Mouse (Mus musculus) liver, embryonic 11.5 days (tissue): ENCODE data around the gene Scml4. TPM values are rescaled to one million over a fixed set of nuclear protein-coding genes. Genes with fewer than 3 reads are reported as not detected.

ENCODE experiments used
- ATAC-seq: fragments of 200-750 bp; cut with Nextera tagmentation; replicated peaks from 2 replicates; pipeline ENCODE4 v1.8.0; 2017; ENCODE audit warnings: moderate number of reproducible peaks, mild to moderate bottlenecking, moderate TSS enrichment, moderate library complexity; ENCODE audit not compliant: low FRiP score
- DNase-seq: peaks from one replicate; pipeline ENCODE4 v3.0.0-alpha.2; 2017; ENCODE audit warnings: low spot score
- H3K27ac ChIP-seq: fragments of 300-500 bp; sonication (generic); 2 replicates; pipeline ENCODE4 v1.5.1; 2014; ENCODE audit warnings: mild to moderate bottlenecking, low read depth, low read length, control low read depth
- H3K27me3 ChIP-seq: fragments of 300-500 bp; sonication (generic); replicated peaks from 2 replicates; pipeline ENCODE4 v1.6.1; 2014; ENCODE audit warnings: low read length, mixed read lengths; ENCODE audit not compliant: control insufficient read depth, insufficient read depth
- H3K36me3 ChIP-seq: fragments of 300-500 bp; sonication (generic); 2 replicates; pipeline ENCODE4 v1.6.1; 2014; ENCODE audit warnings: mild to moderate bottlenecking, low read length, moderate library complexity, mixed read lengths; ENCODE audit not compliant: control insufficient read depth, insufficient read depth
- H3K4me1 ChIP-seq: fragments of 300-500 bp; sonication (generic); replicated peaks from 2 replicates; pipeline ENCODE4 v1.6.1; 2014; ENCODE audit warnings: low read length, mixed read lengths; ENCODE audit not compliant: control insufficient read depth, insufficient read depth
- H3K4me2 ChIP-seq: fragments of 300-500 bp; sonication (generic); 2 replicates; pipeline ENCODE4 v1.6.1; 2014; ENCODE audit warnings: mild to moderate bottlenecking, control low read depth, moderate library complexity
- H3K4me3 ChIP-seq: fragments of 300-500 bp; sonication (generic); 2 replicates; pipeline ENCODE4 v1.5.1; 2014; ENCODE audit warnings: low read depth, low read length, control low read depth
- H3K9ac ChIP-seq: fragments of 300-500 bp; sonication (generic); 2 replicates; pipeline ENCODE4 v1.6.1; 2014; ENCODE audit warnings: low read depth, low read length, control low read depth
- H3K9me3 ChIP-seq: fragments of 300-500 bp; sonication (generic); 2 replicates; pipeline ENCODE4 v1.6.1; 2016; ENCODE audit warnings: low read length, inconsistent platforms, mixed read lengths; ENCODE audit not compliant: control insufficient read depth
- whole genome bisulfite sequencing: fragments of 180-500 bp; shearing (Covaris S2); extraction: QIAGEN DNeasy Blood & Tissue Kit; methylation state at CpG from one replicate; pipeline ENCODE4 v1.1.7; 2014; 5-methylcytosine and 5-hydroxymethylcytosine counted together
- polyA plus RNA-seq: library from polyadenylated mRNA; unstranded; fragments of >200 nt; fragmentation: Nextera tagmentation; extraction: Ambion mirVana; gene quantifications from 2 replicates; pipeline ENCODE4 v1.2.1, GENCODE M21; 2014

Gene Scml4
- polyA plus RNA-seq, 1 experiment from 2014 or later, result 0.40 TPM

- Histone ChIP-seq H3K36me3 (no peaks in the 10 kb centered on the region), H3K4me3 (no peak overlapping the region), H3K27me3 (peaks cover 15% of the 10 kb centered on the region), H3K9ac (no peak overlapping the region), H3K9me3 (no peaks in the 10 kb centered on the region), H3K4me2 (no peak overlapping the region), H3K4me1 (peaks cover 4% of the 10 kb centered on the region), H3K27ac (no peak overlapping the region)
- ATAC-seq (no peak), DNase-seq (no peak)
- WGBS, result 70% methylated on average over 5 of the region's 5 CpGs
These were observed 93.4 kb downstream of the Scml4 start for GRCm38 (mm10) chr10:42953601-42954000.

GRCm38 (mm10) chr10:42955205-42955604 is 95.0 kb downstream of the Scml4 start:
- no peak overlapping the region for H3K4me2 ChIP-seq
- peaks cover 11% of the 10 kb centered on the region; the same call in 1 of the 2 replicates for H3K27me3 ChIP-seq
- no peak overlapping the region for H3K4me3 ChIP-seq
- H3K27ac ChIP-seq, result no peak overlapping the region
- peaks cover 4% of the 10 kb centered on the region for H3K4me1 ChIP-seq
- no peak overlapping the region for H3K9ac ChIP-seq
- 91% methylated on average over 3 of the region's 3 CpGs for WGBS
- H3K9me3 ChIP-seq, result no peaks in the 10 kb centered on the region
- no peak for DNase-seq
- ATAC-seq, result no peak
- no peaks in the 10 kb centered on the region for H3K36me3 ChIP-seq

- H3K4me1 ChIP-seq, result no peaks in the 10 kb centered on the region
- DNase-seq, result peak; percentile 59
- H3K9me3 ChIP-seq, result no peaks in the 10 kb centered on the region
- no peak overlapping the region for H3K9ac ChIP-seq
- no peak overlapping the region for H3K27ac ChIP-seq
- H3K36me3 ChIP-seq, result no peaks in the 10 kb centered on the region
- ATAC-seq, result no peak
- peak overlapping the region; percentile 26 for H3K4me3 ChIP-seq
- WGBS, result 9% methylated on average over 21 of the region's 21 CpGs
- H3K27me3 ChIP-seq, result peaks cover 11% of the 10 kb centered on the region; the same call in 1 of the 2 replicates
- H3K4me2 ChIP-seq, result peak overlapping the region; percentile 68
These were observed 97.9 kb downstream of the Scml4 start for GRCm38 (mm10) chr10:42957881-42958651.

- H3K36me3 ChIP-seq, result no peaks in the 10 kb centered on the region
These were observed 98.5 kb downstream of the Scml4 start for GRCm38 (mm10) chr10:42958686-42959085.

GRCm38 (mm10) chr10:42961771-42962170 is 101.6 kb downstream of the Scml4 start:
- H3K27me3 ChIP-seq, result peaks cover 5% of the 10 kb centered on the region; the same call in 1 of the 2 replicates
- DNase-seq, result no peak
- no peaks in the 10 kb centered on the region for H3K36me3 ChIP-seq
- no peak overlapping the region for H3K4me3 ChIP-seq
- 75% methylated on average over 6 of the region's 6 CpGs for WGBS
- no peak overlapping the region for H3K9ac ChIP-seq
- ATAC-seq, result no peak
- no peak overlapping the region for H3K4me2 ChIP-seq
- no peaks in the 10 kb centered on the region for H3K4me1 ChIP-seq
- no peak overlapping the region for H3K27ac ChIP-seq
- H3K9me3 ChIP-seq, result 0 out of 2 replicates have a peak, but pooled peaks cover 2% of the 10 kb centered on the region

More at GRCm38 (mm10) chr10:42958686-42959085, 98.5 kb downstream of the Scml4 start:
- Histone ChIP-seq H3K9me3 (0 out of 2 replicates have a peak, but pooled peaks cover 2% of the 10 kb centered on the region), H3K4me1 (no peaks in the 10 kb centered on the region), H3K9ac (no peak overlapping the region), H3K27ac (no peak overlapping the region), H3K27me3 (peaks cover 6% of the 10 kb centered on the region; the same call in 1 of the 2 replicates), H3K4me2 (peak overlapping the region; percentile 68), H3K4me3 (no peak overlapping the region; the same call in 1 of the 2 replicates)
- WGBS, result 72% methylated on average over 4 of the region's 4 CpGs
- ATAC-seq (no peak), DNase-seq (no peak)

GRCm38 (mm10) chr10:42962181-42962601 is 102.0 kb downstream of the Scml4 start:
- no peak for ATAC-seq
- Histone ChIP-seq H3K36me3 (no peaks in the 10 kb centered on the region), H3K27ac (no peak overlapping the region), H3K27me3 (peaks cover 2% of the 10 kb centered on the region; the same call in 1 of the 2 replicates), H3K4me1 (no peaks in the 10 kb centered on the region), H3K9me3 (0 out of 2 replicates have a peak, but pooled peaks cover 2% of the 10 kb centered on the region), H3K4me3 (no peak overlapping the region), H3K4me2 (peak overlapping the region; percentile 14; the same call in 1 of the 2 replicates), H3K9ac (no peak overlapping the region)
- 60% methylated on average over 6 of the region's 6 CpGs for WGBS
- DNase-seq, result no peak

- H3K4me2 ChIP-seq, result peak overlapping the region; percentile 14; the same call in 1 of the 2 replicates
- ATAC-seq, result peak; percentile 54; the same call in 1 of the 2 replicates
These were observed 102.5 kb downstream of the Scml4 start for GRCm38 (mm10) chr10:42962655-42963054.

GRCm38 (mm10) chr10:42963061-42963460 is 102.9 kb downstream of the Scml4 start:
- H3K4me2 ChIP-seq, result no peak overlapping the region
- H3K4me1 ChIP-seq, result no peaks in the 10 kb centered on the region
- DNase-seq (no peak), ATAC-seq (no peak)
- H3K9ac ChIP-seq, result no peak overlapping the region
- H3K4me3 ChIP-seq, result no peak overlapping the region
- H3K27me3 ChIP-seq, result no peaks in the 10 kb centered on the region; the same call in 1 of the 2 replicates
- WGBS, result 82% methylated on average over 2 of the region's 2 CpGs
- H3K9me3 ChIP-seq, result 0 out of 2 replicates have a peak, but pooled peaks cover 2% of the 10 kb centered on the region
- H3K36me3 ChIP-seq, result no peaks in the 10 kb centered on the region
- no peak overlapping the region for H3K27ac ChIP-seq

More at GRCm38 (mm10) chr10:42962655-42963054, 102.5 kb downstream of the Scml4 start:
- Histone ChIP-seq H3K36me3 (no peaks in the 10 kb centered on the region), H3K27me3 (no peaks in the 10 kb centered on the region; the same call in 1 of the 2 replicates), H3K4me3 (no peak overlapping the region), H3K4me1 (no peaks in the 10 kb centered on the region), H3K27ac (no peak overlapping the region), H3K9me3 (0 out of 2 replicates have a peak, but pooled peaks cover 2% of the 10 kb centered on the region), H3K9ac (no peak overlapping the region)
- WGBS, result 64% methylated on average over 13 of the region's 13 CpGs
- DNase-seq, result no peak
